Mouse (Mus musculus): ENCODE measurements around the gene Gatad2b. TPM values are rescaled to one million over a fixed set of nuclear protein-coding genes. Genes with fewer than 3 reads are reported as not detected.

Gatad2b gene
- total RNA-seq, 2 experiments from 2014 or later = 40.0 to 41.8 TPM

Small RNA genes within 50 kb of the gene (microRNA-seq; reads per million reads assigned to microRNA genes)
- gene Mir7012 = 0.38 to 0.54 reads per million in 2 experiments

Other genes with a start within 250 kb of the Gatad2b start
- 10 to 100 TPM; 92.4 to 97.6 TPM for gene 4933434E20Rik, start 241.5 kb upstream of the Gatad2b start, total RNA-seq (2021)
- gene Ubap2l, start 240.6 kb upstream of the Gatad2b start, total RNA-seq (2021) = 100 to 1,000 TPM in 1 of 2 experiments, 10 to 100 TPM in 1; 83.7 to 107 TPM
- gene Tpm3, start 220.5 kb upstream of the Gatad2b start, total RNA-seq (2021) = 10 to 100 TPM; 42.9 to 46.2 TPM
- under 1 TPM; 0.12 to 0.18 TPM for gene Nup210l, start 189.0 kb upstream of the Gatad2b start, total RNA-seq (2021)
- gene Rps27, start 79.5 kb upstream of the Gatad2b start, total RNA-seq (2021) = 1,000 to 10,000 TPM; 1,057 to 1,251 TPM
- gene Rab13, start 79.5 kb upstream of the Gatad2b start, total RNA-seq (2021) = 1 to 10 TPM; 4.2 to 4.9 TPM
- 10 to 100 TPM; 51.7 to 54.8 TPM for gene Jtb, start 61.6 kb upstream of the Gatad2b start, total RNA-seq (2021)
- gene Creb3l4, start 49.7 kb upstream of the Gatad2b start, total RNA-seq (2021) = under 1 TPM in 1 of 2 experiments, not detected in 1; 0.41 TPM
- gene Slc39a1, start 45.0 kb upstream of the Gatad2b start, total RNA-seq (2021) = 10 to 100 TPM; 62.0 to 65.5 TPM
- gene Crtc2, start 39.0 kb upstream of the Gatad2b start, total RNA-seq (2021) = 10 to 100 TPM; 13.4 to 18.0 TPM
- gene Dennd4b, start 28.0 kb upstream of the Gatad2b start, total RNA-seq (2021) = 10 to 100 TPM; 33.6 to 37.5 TPM
- under 1 TPM; 0.50 to 0.62 TPM for gene Slc27a3, start 96.8 kb downstream of the Gatad2b start, total RNA-seq (2021)
- 10 to 100 TPM; 24.6 TPM for gene Ints3, start 140.4 kb downstream of the Gatad2b start, total RNA-seq (2021)
- gene Npr1, start 172.7 kb downstream of the Gatad2b start, total RNA-seq (2021) = 10 to 100 TPM; 16.2 to 16.8 TPM
- gene Ilf2, start 182.9 kb downstream of the Gatad2b start, total RNA-seq (2021) = 10 to 100 TPM; 29.3 to 30.1 TPM
- 10 to 100 TPM; 62.0 to 70.7 TPM for gene Snapin, start 197.9 kb downstream of the Gatad2b start, total RNA-seq (2021)
- 10 to 100 TPM; 90.0 to 96.6 TPM for gene Chtop, start 216.3 kb downstream of the Gatad2b start, total RNA-seq (2021)
- gene S100a1, start 221.2 kb downstream of the Gatad2b start, total RNA-seq (2021) = 1,000 to 10,000 TPM; 1,108 to 1,133 TPM
- gene S100a13, start 221.3 kb downstream of the Gatad2b start, total RNA-seq (2021) = 10 to 100 TPM; 29.6 to 31.2 TPM
- gene S100a14, start 233.7 kb downstream of the Gatad2b start, total RNA-seq (2021) = under 1 TPM; 0.49 to 0.60 TPM
- gene S100a16, start 244.1 kb downstream of the Gatad2b start, total RNA-seq (2021) = 10 to 100 TPM; 62.9 to 71.8 TPM